Mouse (Mus musculus): ENCODE measurements around the gene Pde4d. TPM values are rescaled to one million over a fixed set of nuclear protein-coding genes. Genes with fewer than 3 reads are reported as not detected.

Pde4d gene
- polyA plus RNA-seq, 1 experiment from 2014 or later = 23.8 TPM

GRCm38 (mm10) chr13:108921146-108921545 lies 471.4 kb downstream of the Pde4d start:
- Histone ChIP-seq H3K4me2 (no peak overlapping the region), H3K9me3 (no peaks in the 10 kb centered on the region), H3K36me3 (no peaks in the 10 kb centered on the region), H3K9ac (no peak overlapping the region), H3K4me1 (no peaks in the 10 kb centered on the region), H3K27me3 (replicated peaks) (no peaks in the 10 kb centered on the region), H3K27ac (replicated peaks) (no peak overlapping the region), H3K4me3 (no peak overlapping the region)
- no peak for ATAC-seq (ENCODE audit: extremely low read depth, insufficient number of reproducible peaks, low FRiP score, low TSS enrichment)
- WGBS = 72% methylated on average over 4 of the region's 4 CpGs

GRCm38 (mm10) chr13:108934854-108935253 lies 485.1 kb downstream of the Pde4d start:
- Histone ChIP-seq H3K4me1 (no peaks in the 10 kb centered on the region), H3K27ac (replicated peaks) (no peak overlapping the region), H3K4me2 (no peak overlapping the region), H3K27me3 (replicated peaks) (no peaks in the 10 kb centered on the region), H3K4me3 (no peak overlapping the region), H3K9me3 (no peaks in the 10 kb centered on the region), H3K36me3 (no peaks in the 10 kb centered on the region), H3K9ac (no peak overlapping the region)
- WGBS = 76% methylated on average over 3 of the region's 3 CpGs
- no peak for ATAC-seq (ENCODE audit: extremely low read depth, insufficient number of reproducible peaks, low FRiP score, low TSS enrichment)

GRCm38 (mm10) chr13:108937272-108937671 lies 487.5 kb downstream of the Pde4d start:
- Histone ChIP-seq H3K4me2 (no peak overlapping the region), H3K4me1 (no peaks in the 10 kb centered on the region), H3K9me3 (peaks cover 9% of the 10 kb centered on the region; the same call in 1 of the 2 replicates), H3K36me3 (no peaks in the 10 kb centered on the region), H3K9ac (no peak overlapping the region), H3K4me3 (no peak overlapping the region), H3K27me3 (replicated peaks) (no peaks in the 10 kb centered on the region), H3K27ac (replicated peaks) (no peak overlapping the region)
- 55% methylated on average over 2 of the region's 2 CpGs for WGBS
- ATAC-seq (ENCODE audit: extremely low read depth, insufficient number of reproducible peaks, low FRiP score, low TSS enrichment) = no peak

GRCm38 (mm10) chr13:108952911-108953310 lies 503.2 kb downstream of the Pde4d start:
- no peaks in the 10 kb centered on the region for H3K27me3 ChIP-seq (replicated peaks)
- no peaks in the 10 kb centered on the region for H3K9me3 ChIP-seq
- no peak overlapping the region for H3K4me3 ChIP-seq
- H3K4me1 ChIP-seq = no peaks in the 10 kb centered on the region
- no peak overlapping the region for H3K9ac ChIP-seq
- H3K4me2 ChIP-seq = no peak overlapping the region
- no peaks in the 10 kb centered on the region for H3K36me3 ChIP-seq
- no peak for ATAC-seq (ENCODE audit: extremely low read depth, insufficient number of reproducible peaks, low FRiP score, low TSS enrichment)
- H3K27ac ChIP-seq (replicated peaks) = no peak overlapping the region
- WGBS = 66% methylated on average over 1 of the region's 1 CpGs

- Histone ChIP-seq H3K27me3 (replicated peaks) (no peaks in the 10 kb centered on the region), H3K4me2 (no peak overlapping the region), H3K36me3 (no peaks in the 10 kb centered on the region), H3K9ac (no peak overlapping the region), H3K27ac (replicated peaks) (no peak overlapping the region), H3K4me1 (no peaks in the 10 kb centered on the region), H3K4me3 (no peak overlapping the region), H3K9me3 (no peaks in the 10 kb centered on the region)
- 69% methylated on average over 4 of the region's 4 CpGs for WGBS
- no peak for ATAC-seq (ENCODE audit: extremely low read depth, insufficient number of reproducible peaks, low FRiP score, low TSS enrichment)
Measured at GRCm38 (mm10) chr13:108956059-108956458, 506.3 kb downstream of the Pde4d start.

GRCm38 (mm10) chr13:108964056-108964455 lies 514.3 kb downstream of the Pde4d start:
- Histone ChIP-seq H3K4me1 (no peaks in the 10 kb centered on the region), H3K9me3 (no peaks in the 10 kb centered on the region), H3K27ac (replicated peaks) (no peak overlapping the region), H3K9ac (no peak overlapping the region), H3K4me2 (no peak overlapping the region), H3K27me3 (replicated peaks) (no peaks in the 10 kb centered on the region), H3K4me3 (no peak overlapping the region), H3K36me3 (no peaks in the 10 kb centered on the region)
- ATAC-seq (ENCODE audit: extremely low read depth, insufficient number of reproducible peaks, low FRiP score, low TSS enrichment) = no peak
- WGBS = 61% methylated on average over 2 of the region's 2 CpGs

- H3K27me3 ChIP-seq (replicated peaks) = no peaks in the 10 kb centered on the region
- no peaks in the 10 kb centered on the region; the same call in 1 of the 2 replicates for H3K9me3 ChIP-seq
- H3K4me3 ChIP-seq = no peak overlapping the region
- no peak overlapping the region for H3K4me2 ChIP-seq
- WGBS = 78% methylated on average over 1 of the region's 1 CpGs
- no peak for ATAC-seq (ENCODE audit: extremely low read depth, insufficient number of reproducible peaks, low FRiP score, low TSS enrichment)
- H3K27ac ChIP-seq (replicated peaks) = no peak overlapping the region
- no peaks in the 10 kb centered on the region for H3K4me1 ChIP-seq
- H3K9ac ChIP-seq = no peak overlapping the region
- H3K36me3 ChIP-seq = no peaks in the 10 kb centered on the region
Measured at GRCm38 (mm10) chr13:108981144-108981543, 531.4 kb downstream of the Pde4d start.

- H3K4me2 ChIP-seq = no peak overlapping the region
- H3K27me3 ChIP-seq (replicated peaks) = no peaks in the 10 kb centered on the region
- no peaks in the 10 kb centered on the region for H3K9me3 ChIP-seq
- H3K4me3 ChIP-seq = no peak overlapping the region
- H3K9ac ChIP-seq = no peak overlapping the region
- no peak for ATAC-seq (ENCODE audit: extremely low read depth, insufficient number of reproducible peaks, low FRiP score, low TSS enrichment)
- no peaks in the 10 kb centered on the region for H3K36me3 ChIP-seq
- H3K4me1 ChIP-seq = no peaks in the 10 kb centered on the region
- WGBS = 59% methylated on average over 2 of the region's 2 CpGs
- no peak overlapping the region for H3K27ac ChIP-seq (replicated peaks)
Measured at GRCm38 (mm10) chr13:108998739-108999138, 549.0 kb downstream of the Pde4d start.

GRCm38 (mm10) chr13:109024703-109025102 lies 575.0 kb downstream of the Pde4d start:
- H3K4me3 ChIP-seq = no peak overlapping the region
- ATAC-seq (ENCODE audit: extremely low read depth, insufficient number of reproducible peaks, low FRiP score, low TSS enrichment) = no peak
- no peaks in the 10 kb centered on the region for H3K9me3 ChIP-seq
- H3K27ac ChIP-seq (replicated peaks) = no peak overlapping the region
- no peak overlapping the region for H3K4me2 ChIP-seq
- WGBS = 44% methylated on average over 1 of the region's 1 CpGs
- H3K36me3 ChIP-seq = no peaks in the 10 kb centered on the region
- H3K4me1 ChIP-seq = no peaks in the 10 kb centered on the region
- H3K27me3 ChIP-seq (replicated peaks) = no peaks in the 10 kb centered on the region
- H3K9ac ChIP-seq = no peak overlapping the region

GRCm38 (mm10) chr13:109047126-109047525 lies 597.4 kb downstream of the Pde4d start:
- 63% methylated on average over 7 of the region's 7 CpGs for WGBS
- Histone ChIP-seq H3K4me2 (no peak overlapping the region), H3K4me3 (no peak overlapping the region), H3K9ac (no peak overlapping the region), H3K27ac (replicated peaks) (no peak overlapping the region), H3K4me1 (no peaks in the 10 kb centered on the region), H3K9me3 (no peaks in the 10 kb centered on the region), H3K27me3 (replicated peaks) (no peaks in the 10 kb centered on the region), H3K36me3 (no peaks in the 10 kb centered on the region)
- no peak for ATAC-seq (ENCODE audit: extremely low read depth, insufficient number of reproducible peaks, low FRiP score, low TSS enrichment)

GRCm38 (mm10) chr13:109052805-109053204 lies 603.1 kb downstream of the Pde4d start:
- Histone ChIP-seq H3K4me3 (no peak overlapping the region), H3K4me2 (no peak overlapping the region), H3K27me3 (replicated peaks) (no peaks in the 10 kb centered on the region), H3K36me3 (no peaks in the 10 kb centered on the region), H3K27ac (replicated peaks) (no peak overlapping the region), H3K9ac (no peak overlapping the region), H3K9me3 (no peaks in the 10 kb centered on the region), H3K4me1 (no peaks in the 10 kb centered on the region)
- ATAC-seq (ENCODE audit: extremely low read depth, insufficient number of reproducible peaks, low FRiP score, low TSS enrichment) = no peak
- whole genome bisulfite sequencing = 72% methylated on average over 2 of the region's 2 CpGs

GRCm38 (mm10) chr13:109053242-109054018 lies 603.7 kb downstream of the Pde4d start:
- Histone ChIP-seq H3K4me1 (no peaks in the 10 kb centered on the region), H3K36me3 (no peaks in the 10 kb centered on the region), H3K9ac (no peak overlapping the region), H3K27me3 (replicated peaks) (no peaks in the 10 kb centered on the region), H3K27ac (replicated peaks) (no peak overlapping the region), H3K4me3 (no peak overlapping the region), H3K4me2 (no peak overlapping the region), H3K9me3 (no peaks in the 10 kb centered on the region)
- WGBS = 65% methylated on average over 10 of the region's 10 CpGs
- ATAC-seq (ENCODE audit: extremely low read depth, insufficient number of reproducible peaks, low FRiP score, low TSS enrichment) = no peak
